10 mouse cellular contexts compared by ENCODE assay signal in genomic region chr13:42174827-42175420, GRCm38 (mm10).
DNase-seq lines count a peak whose midpoint lies in the region; ATAC-seq and TF ChIP-seq lines count a peak whose summit lies in the region.
"Had no signal": no experiment of that assay in that cellular context is flagged by ENCODE, and none has a peak within 500 bp of the region (broad histone marks: within the 10 kb centered on the region; RNA-seq: fewer than 3 reads in every experiment).

No protein-coding gene starts in this region.

- no peak for DNase-seq in left cerebral cortex, adult 2 months (ENCODE audit: extremely low spot score in 1 of 2, low spot score in 2 of 2)
- DNase-seq in left cerebral cortex, adult 11 months (ENCODE audit: low spot score) = no peak
- DNase-seq in adipocyte (ENCODE audit: low spot score) = peak; percentile 60
- DNase-seq in embryo, embryonic 9.5 days (ENCODE audit: extremely low spot score) = peak; percentile 46
- peak; percentile 45 to 62 for DNase-seq in left cerebral cortex, postnatal 10 days (ENCODE audit: extremely low spot score in 1 of 2, low spot score in 2 of 2)
- DNase-seq in right cerebral cortex, postnatal 4 days = peak; percentile 48
- DNase-seq in spleen, postnatal 10 days (ENCODE audit: low spot score in 2 of 2) = no peak

- H3K4me3 ChIP-seq in left cerebral cortex, adult 2 months = no peak overlapping the region
- H3K4me3 ChIP-seq: embryonic facial prominence, embryonic 13.5 days; liver, embryonic 15.5 days had no signal

- H3K27ac ChIP-seq in left cerebral cortex, adult 2 months = no peak overlapping the region
- H3K27ac ChIP-seq: embryonic facial prominence, embryonic 13.5 days; liver, embryonic 15.5 days had no signal

- intact Hi-C loops in left cerebral cortex, adult 2 months (cut with DNase I) = loop anchor here (1.0 to 5.0 kb wide), 2 partner anchors 69 to 127 kb away; partner anchors contain the start of gene Edn1
- intact Hi-C loops in left cerebral cortex, postnatal 10 days (cut with DNase I) = loop anchor here (10.0 kb wide), 1 partner anchor 120 kb away; the partner anchor contains the start of gene Hivep1

- ATAC-seq in megakaryocyte progenitor cell, adult 5-6 weeks (replicated peaks; ENCODE audit: poor library complexity) = no peak

- peak; percentile 62 for TF ChIP-seq CTCF in left cerebral cortex, adult 2 months (IDR thresholded peaks at IDR 0.05)

Comparison
In these comparisons a context has a peak if more than half of its experiments do, and no peak if none do; other contexts are left out.
1. DNase-seq: peak in adipocyte (single experiment), embryo, embryonic 9.5 days (single experiment), left cerebral cortex, postnatal 10 days (2 of 2) and right cerebral cortex, postnatal 4 days (single experiment); none in left cerebral cortex, adult 2 months (0 of 2), left cerebral cortex, adult 11 months (single experiment) and spleen, postnatal 10 days (0 of 2).